Mouse (Mus musculus) cerebellum, adult (tissue): ENCODE measurements around the gene 4930562C15Rik.
A peak's percentile ranks its signal among the peaks of the same experiment; 100 is the strongest.

Experiments used
- ATAC-seq: cut with Nextera tagmentation; 2 replicates; pipeline ENCODE4 v1.9.2; 2017; ENCODE audit warnings: mild to moderate bottlenecking, moderate library complexity, mixed read lengths; ENCODE audit not compliant: insufficient number of reproducible peaks, low FRiP score, low TSS enrichment

Gene 4930562C15Rik

GRCm38 (mm10) chr16:4912074-4912648 lies 76.9 kb downstream of the 4930562C15Rik start:
- ATAC-seq: no peak

GRCm38 (mm10) chr16:4912907-4913782 lies 77.9 kb downstream of the 4930562C15Rik start:
- ATAC-seq: no peak

- ATAC-seq: peak; percentile 59
Measured at GRCm38 (mm10) chr16:4913783-4914735, 78.8 kb downstream of the 4930562C15Rik start.

- no peak for ATAC-seq
Measured at GRCm38 (mm10) chr16:4915931-4916330, 80.7 kb downstream of the 4930562C15Rik start.

- no peak for ATAC-seq
Measured at GRCm38 (mm10) chr16:4916608-4917007, 81.4 kb downstream of the 4930562C15Rik start.
